Mouse (Mus musculus) embryonic stem cell, embryonic (primary cell): ENCODE data around the gene Setd1a.

Experiments
- CTCF ChIA-PET, 4 experiments: fragments of 300-600 bp in 2 of 4; fragments of 350-600 bp in 2 of 4; sonication (Branson Sonifier 250); formaldehyde crosslinking; loops; one replicate each; lab custom pipeline; 2022; ENCODE audit warnings: inconsistent platforms in 2 of 4; lab: Charles Lee
- POLR2A ChIA-PET, 4 experiments: fragments of 300-600 bp in 2 of 4; fragments of 350-600 bp in 2 of 4; sonication (Branson Sonifier 250); formaldehyde crosslinking; loops; one replicate each; lab custom pipeline; 2022; ENCODE audit warnings: antibody characterized with exemption in 4 of 4, inconsistent platforms in 1 of 4; lab: Charles Lee

Setd1a gene

DNA sequence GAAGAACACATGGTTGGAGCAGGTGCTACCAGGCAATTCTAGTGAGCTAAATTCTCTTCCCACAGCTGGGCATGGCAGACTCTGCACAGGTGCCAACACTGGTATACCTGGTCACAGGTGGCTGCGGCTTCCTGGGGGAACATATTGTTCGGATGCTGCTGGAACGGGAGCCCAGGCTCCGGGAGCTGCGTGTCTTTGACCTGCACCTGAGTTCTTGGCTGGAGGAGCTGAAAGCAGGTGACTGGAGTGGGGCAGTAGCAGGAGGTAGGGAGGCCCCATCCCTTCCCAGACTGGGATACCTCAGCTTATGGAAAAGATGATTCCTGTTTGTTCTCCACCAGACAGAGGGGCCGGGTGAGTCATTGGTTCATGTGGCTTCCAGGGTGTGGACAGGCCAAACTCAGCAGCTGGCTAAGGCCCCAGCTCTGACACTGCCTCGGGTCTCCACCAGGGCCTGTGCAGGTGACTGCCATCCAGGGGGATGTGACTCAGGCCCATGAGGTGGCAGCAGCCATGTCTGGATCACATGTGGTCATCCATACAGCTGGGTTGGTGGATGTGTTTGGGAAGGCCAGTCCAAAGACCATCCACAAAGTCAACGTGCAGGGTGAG lies 24.6 kb downstream of the Setd1a start:
- POLR2A ChIA-PET: interaction anchor here (0.5 to 3.6 kb wide), 79 partner anchors 8 to 409 kb away, joined by 3 to 32 read pairs (median 4); partner anchors contain the start of genes Setd1a (in 4 of the 4), Ctf1 (in 2 of the 4), Fus (in 2 of the 4) and Prss53 (in 2 of the 4)
- CTCF ChIA-PET: interaction anchor here (0.6 to 3.2 kb wide), 57 partner anchors 8 to 287 kb away, joined by 3 to 18 read pairs (median 4); partner anchors contain the start of genes Bcl7c (in 1 of the 4), Ctf1 (in 1 of the 4), Setd1a (in 1 of the 4) and Stx1b (in 1 of the 4)

GRCm38 (mm10) chr7:127802313-127802712 lies 25.8 kb downstream of the Setd1a start:
- POLR2A ChIA-PET: interaction anchor here in 3 of 4 experiments (0.6 to 3.6 kb wide), 21 partner anchors 8 to 420 kb away, joined by 3 to 24 read pairs (median 7); partner anchors contain the start of genes Bcl7c (in 1 of the 3), Ctf1 (in 1 of the 3) and Setd1a (in 1 of the 3)
- CTCF ChIA-PET: interaction anchor here in 1 of 4 experiments (0.7 to 3.2 kb wide), 6 partner anchors 14 to 524 kb away, joined by 3 to 18 read pairs (median 8); no protein-coding TSS in a partner anchor

- POLR2A ChIA-PET: interaction anchor here (0.5 to 4.0 kb wide), 10 partner anchors 8 to 310 kb away, joined by 3 to 20 read pairs (median 4); partner anchors contain the start of genes Hsd3b7 (in 3 of the 4), Setd1a (in 1 of the 4) and Zfp668 (in 1 of the 4)
- CTCF ChIA-PET: interaction anchor here in 2 of 4 experiments (0.5 to 2.0 kb wide), 3 partner anchors 8 to 134 kb away, joined by 3 to 7 read pairs (median 4); partner anchors contain the start of genes Hsd3b7 (in 1 of the 2), Stx1b (in 1 of the 2) and Stx4a (in 1 of the 2)
These were observed 32.4 kb downstream of the Setd1a start for GRCm38 (mm10) chr7:127808821-127809220.

GRCm38 (mm10) chr7:127809846-127810245 lies 33.4 kb downstream of the Setd1a start:
- ChIA-PET CTCF (interaction anchor here in 3 of 4 experiments (0.6 to 2.0 kb wide), 6 partner anchors 9 to 153 kb away, joined by 3 to 7 read pairs (median 6); partner anchors contain the start of genes Hsd3b7 (in 1 of the 3), Stx1b (in 1 of the 3) and Stx4a (in 1 of the 3)), POLR2A (interaction anchor here (0.7 to 4.0 kb wide), 13 partner anchors 9 to 295 kb away, joined by 3 to 20 read pairs (median 5); partner anchors contain the start of genes Hsd3b7 (in 3 of the 4), Setd1a (in 1 of the 4) and Zfp668 (in 1 of the 4))

- POLR2A ChIA-PET: interaction anchor here in 3 of 4 experiments (0.7 to 4.0 kb wide), 10 partner anchors 9 to 296 kb away, joined by 3 to 20 read pairs (median 6); partner anchors contain the start of genes Hsd3b7 (in 2 of the 3) and Setd1a (in 2 of the 3)
- CTCF ChIA-PET: interaction anchor here in 3 of 4 experiments (0.6 to 1.4 kb wide), 6 partner anchors 10 to 663 kb away, joined by 3 to 7 read pairs (median 4); partner anchors contain the start of gene Hsd3b7 (in 1 of the 3)
These were observed 34.2 kb downstream of the Setd1a start for GRCm38 (mm10) chr7:127810650-127811049.

DNA sequence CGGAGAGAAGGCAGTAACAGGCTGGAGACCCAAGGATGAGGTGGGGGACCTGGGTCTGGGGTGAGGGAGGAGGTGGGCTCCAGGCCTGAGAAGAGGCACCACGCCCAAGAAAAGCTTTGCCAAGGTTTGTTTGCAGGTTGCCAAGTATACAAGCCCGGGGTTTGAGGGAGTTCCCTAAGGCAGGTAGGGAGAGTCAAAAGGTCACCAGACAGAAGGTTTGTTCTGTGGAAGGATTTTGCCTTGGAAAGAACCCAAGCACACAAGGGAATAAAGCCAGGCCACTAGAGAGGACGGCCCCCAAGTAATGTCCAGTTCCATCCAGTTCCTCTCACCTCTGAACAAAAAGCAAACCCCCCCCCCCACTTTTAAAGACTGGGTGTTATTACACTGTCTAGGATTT lies 34.8 kb downstream of the Setd1a start:
- ChIA-PET POLR2A (interaction anchor here in 3 of 4 experiments (0.5 to 4.0 kb wide), 11 partner anchors 10 to 157 kb away, joined by 3 to 20 read pairs (median 3); partner anchors contain the start of genes Hsd3b7 (in 2 of the 3) and Setd1a (in 1 of the 3)), CTCF (interaction anchor here in 3 of 4 experiments (0.6 to 1.4 kb wide), 3 partner anchors 10 to 11 kb away, joined by 3 to 5 read pairs (median 4); partner anchors contain the start of gene Hsd3b7 (in 2 of the 3))

GRCm38 (mm10) chr7:127812292-127812691 lies 35.8 kb downstream of the Setd1a start:
- CTCF ChIA-PET: interaction anchor here in 2 of 4 experiments (0.8 to 0.9 kb wide), 2 partner anchors 12 kb away, joined by 3 to 4 read pairs; partner anchors contain the start of gene Hsd3b7 (in 2 of the 2)
- POLR2A ChIA-PET: interaction anchor here in 2 of 4 experiments (0.9 to 4.0 kb wide), 7 partner anchors 9 to 40 kb away, joined by 3 to 20 read pairs (median 5); partner anchors contain the start of gene Hsd3b7 (in 2 of the 2)

GRCm38 (mm10) chr7:127813821-127814220 lies 37.4 kb downstream of the Setd1a start:
- POLR2A ChIA-PET: interaction anchor here in 3 of 4 experiments (0.7 to 4.9 kb wide), 7 partner anchors 12 to 137 kb away, joined by 3 to 24 read pairs (median 4); partner anchors contain the start of genes Hsd3b7 (in 1 of the 3) and Kat8 (in 1 of the 3)
- CTCF ChIA-PET: interaction anchor here in 2 of 4 experiments (0.6 to 1.2 kb wide), 4 partner anchors 13 to 1235 kb away, joined by 3 to 6 read pairs (median 4); partner anchors contain the start of genes Hsd3b7 (in 1 of the 2) and Tgfb1i1 (in 1 of the 2)

GRCm38 (mm10) chr7:127814241-127814921 lies 37.9 kb downstream of the Setd1a start:
- ChIA-PET CTCF (interaction anchor here in 3 of 4 experiments (0.6 to 1.9 kb wide), 4 partner anchors 13 to 432 kb away, joined by 4 to 11 read pairs (median 6); partner anchors contain the start of genes Hsd3b7 (in 2 of the 3) and Tgfb1i1 (in 1 of the 3)), POLR2A (interaction anchor here in 3 of 4 experiments (0.8 to 4.9 kb wide), 11 partner anchors 9 to 139 kb away, joined by 3 to 24 read pairs (median 4); partner anchors contain the start of genes Hsd3b7 (in 1 of the 3), Kat8 (in 1 of the 3) and Setd1a (in 1 of the 3))

- POLR2A ChIA-PET: interaction anchor here (0.6 to 4.9 kb wide), 24 partner anchors 10 to 439 kb away, joined by 3 to 24 read pairs (median 4); partner anchors contain the start of genes Hsd3b7 (in 4 of the 4), Kat8 (in 2 of the 4), Fbxl19 (in 1 of the 4) and Setd1a (in 1 of the 4)
- CTCF ChIA-PET: interaction anchor here (0.9 to 2.6 kb wide), 15 partner anchors 9 to 158 kb away, joined by 3 to 18 read pairs (median 6); partner anchors contain the start of genes Hsd3b7 (in 3 of the 4), Stx1b (in 2 of the 4) and Stx4a (in 2 of the 4)
These were observed 38.7 kb downstream of the Setd1a start for GRCm38 (mm10) chr7:127815116-127815665.

DNA sequence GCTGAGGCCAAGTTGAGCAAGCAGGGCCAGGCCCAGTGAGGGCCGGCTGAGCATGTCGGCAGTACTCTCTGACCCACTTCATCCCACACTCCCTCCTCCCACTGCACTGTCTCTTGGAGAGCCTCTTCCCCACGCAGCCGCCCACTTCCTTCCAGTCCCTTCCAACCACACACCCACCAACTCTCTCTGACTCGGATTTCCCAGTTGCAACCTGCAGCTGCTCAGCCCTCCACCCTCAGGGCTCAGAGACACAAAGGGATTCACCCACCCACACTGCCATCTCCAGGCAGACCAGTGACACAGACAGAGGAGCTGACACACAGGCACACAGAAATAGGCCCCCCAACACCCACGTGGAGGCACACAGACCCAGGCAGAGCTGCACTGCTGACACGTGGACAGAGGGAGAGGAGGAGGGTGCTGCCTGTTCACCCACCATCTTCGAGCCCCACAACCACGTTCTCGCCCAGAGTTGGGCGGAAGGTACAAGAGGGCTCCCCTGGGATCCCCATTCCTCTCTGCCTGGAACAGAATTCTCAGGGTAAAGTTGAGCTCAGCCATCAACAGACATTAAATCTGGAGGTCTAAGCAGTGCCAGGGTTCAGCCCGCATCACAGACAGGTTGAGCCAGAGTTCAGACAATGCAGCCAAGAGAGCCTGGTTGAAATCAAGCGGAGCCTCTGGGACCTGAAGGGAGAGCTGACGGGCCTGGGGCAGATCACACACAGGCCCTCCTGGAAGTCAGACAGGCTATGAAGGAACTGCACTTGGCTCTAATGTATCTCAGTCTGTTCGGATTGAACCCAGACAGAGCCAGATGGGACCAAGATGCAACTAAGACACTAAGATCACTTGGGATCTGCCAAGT lies 39.7 kb downstream of the Setd1a start:
- POLR2A ChIA-PET: interaction anchor here (0.6 to 4.9 kb wide), 51 partner anchors 10 to 941 kb away, joined by 3 to 24 read pairs (median 4); partner anchors contain the start of genes Hsd3b7 (in 4 of the 4), Kat8 (in 2 of the 4), Zfp646 (in 2 of the 4) and Zfp668 (in 2 of the 4)
- CTCF ChIA-PET: interaction anchor here (0.5 to 2.6 kb wide), 35 partner anchors 8 to 159 kb away, joined by 3 to 18 read pairs (median 4); partner anchors contain the start of genes Hsd3b7 (in 3 of the 4), Stx1b (in 2 of the 4) and Stx4a (in 2 of the 4)

GRCm38 (mm10) chr7:127817053-127817452 lies 40.6 kb downstream of the Setd1a start:
- POLR2A ChIA-PET: interaction anchor here in 3 of 4 experiments (0.6 to 4.9 kb wide), 35 partner anchors 9 to 700 kb away, joined by 3 to 24 read pairs (median 5); partner anchors contain the start of genes Hsd3b7 (in 2 of the 3), Gm49388 (in 1 of the 3), Kat8 (in 1 of the 3) and Setd1a (in 1 of the 3)

GRCm38 (mm10) chr7:127817776-127818175 lies 41.3 kb downstream of the Setd1a start:
- CTCF ChIA-PET: interaction anchor here in 2 of 4 experiments (0.7 to 2.6 kb wide), 2 partner anchors 9 to 44 kb away, joined by 5 to 7 read pairs; no protein-coding TSS in a partner anchor
- POLR2A ChIA-PET: interaction anchor here in 3 of 4 experiments (1.2 to 4.9 kb wide), 5 partner anchors 13 to 192 kb away, joined by 3 to 24 read pairs (median 10); partner anchors contain the start of genes Gm49388 (in 1 of the 3), Hsd3b7 (in 1 of the 3), Zfp646 (in 1 of the 3) and Zfp668 (in 1 of the 3)

More at GRCm38 (mm10) chr7:127817053-127817452, 40.6 kb downstream of the Setd1a start:
- CTCF ChIA-PET: interaction anchor here in 3 of 4 experiments (0.5 to 2.6 kb wide), 12 partner anchors 9 to 335 kb away, joined by 3 to 18 read pairs (median 6); partner anchors contain the start of gene Hsd3b7 (in 1 of the 3)

DNA sequence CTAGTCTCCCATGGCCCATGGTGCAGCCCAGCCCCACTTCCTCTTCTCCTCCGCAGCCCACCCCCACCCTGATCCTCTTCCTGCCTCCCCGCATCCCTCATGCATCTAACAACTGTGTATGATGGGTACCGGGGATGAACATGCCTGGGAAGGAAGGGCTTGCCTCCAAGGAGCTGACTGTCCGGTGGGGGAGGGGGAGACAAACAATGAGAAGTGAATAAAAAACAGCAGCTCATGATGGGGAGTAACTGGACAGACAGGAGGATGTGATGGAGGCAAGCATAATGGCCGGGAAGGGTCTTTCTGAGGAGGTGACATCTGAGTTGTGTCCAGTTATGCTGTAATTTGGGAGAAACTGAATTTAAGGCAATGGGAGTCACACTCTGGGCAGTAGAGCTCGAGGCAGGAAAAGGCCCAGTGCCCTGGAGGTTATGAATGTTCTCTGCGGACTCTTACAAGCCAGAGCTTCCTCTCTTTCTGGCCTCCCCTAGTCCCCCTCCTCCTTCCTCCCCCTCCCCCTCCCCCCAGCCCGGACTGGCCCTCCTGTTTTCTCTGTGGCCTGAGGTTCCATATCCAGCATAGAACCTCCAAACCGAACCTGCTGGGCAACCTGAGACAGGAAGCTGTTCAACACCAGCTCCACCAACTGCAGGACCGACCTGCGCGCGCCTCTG lies 44.5 kb downstream of the Setd1a start:
- POLR2A ChIA-PET: interaction anchor here in 2 of 4 experiments (0.5 to 2.0 kb wide), 11 partner anchors 9 to 168 kb away, joined by 3 to 5 read pairs (median 3); partner anchors contain the start of genes Hsd3b7 (in 2 of the 2) and Kat8 (in 1 of the 2)
- CTCF ChIA-PET: interaction anchor here in 3 of 4 experiments (0.6 to 1.5 kb wide), 4 partner anchors 12 to 144 kb away, joined by 3 to 4 read pairs (median 4); no protein-coding TSS in a partner anchor
